Mouse (Mus musculus): ENCODE measurements around the gene Trp53rka. TPM values are rescaled to one million over a fixed set of nuclear protein-coding genes. Genes with fewer than 3 reads are reported as not detected.

Trp53rka gene
- 8.8 and 9.1 TPM in 2 replicates for polyA plus RNA-seq (2015; fragmentation: Nextera tagmentation; extraction: Ambion mirVana)

GRCm38 (mm10) chr2:165492648-165493553 lies at the start of gene Trp53rka:
Trp53rka (minus strand) TSS chr2:165493324.
- Histone ChIP-seq H3K27ac (ENCODE audit: low read depth) (peak within 1 kb of the TSS; percentile 71), H3K9ac (replicated peaks) (peak within 1 kb of the TSS; percentile 82), H3K4me1 (ENCODE audit: insufficient read depth) (peaks cover 7% of the 10 kb centered on the region), H3K36me3 (replicated peaks; ENCODE audit: insufficient read depth, low read length) (peaks cover 8% of the 10 kb centered on the region), H3K9me3 (ENCODE audit: low read length) (no peaks in the 10 kb centered on the region), H3K27me3 (ENCODE audit: insufficient read depth, low read length) (no peaks in the 10 kb centered on the region), H3K4me2 (ENCODE audit: low read depth, low read length) (peak within 1 kb of the TSS; percentile 70), H3K4me3 (ENCODE audit: low read depth, low read length) (peak within 1 kb of the TSS; percentile 68)
- TF ChIP-seq CTCF (IDR thresholded peaks at IDR 0.05; ENCODE audit: low read depth) (0 out of 2 replicates have a peak, but pooled peaks have one; percentile 7), EP300 (IDR thresholded peaks at IDR 0.05; ENCODE audit: low read depth) (no peak)
- ATAC-seq = peak; percentile 91
- WGBS (ENCODE audit: insufficient replicate concordance) = under 1% methylated on average over 82 of the region's 84 CpGs
- peak; percentile 83 for DNase-seq

DNA sequence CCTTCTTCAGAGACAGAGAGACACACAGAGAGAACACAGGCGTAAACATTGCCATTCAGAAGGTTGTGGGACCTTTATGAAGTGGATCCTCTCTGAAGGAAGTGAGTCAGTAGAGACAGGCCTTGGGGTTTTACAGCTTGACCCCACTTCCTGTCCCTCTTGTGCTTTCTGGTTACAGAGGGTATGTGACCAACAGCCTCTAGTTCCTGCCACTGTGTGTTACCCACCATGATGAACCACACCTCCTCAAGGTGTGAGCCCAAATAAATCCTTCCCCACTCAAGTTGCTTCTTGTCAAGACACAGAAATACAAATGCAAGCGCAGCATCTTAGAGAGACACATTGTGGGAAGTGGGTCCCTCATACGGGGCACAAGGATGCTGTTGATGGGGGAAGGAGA lies 47.9 kb upstream of the Trp53rka start:
- Histone ChIP-seq H3K4me2 (ENCODE audit: low read depth, low read length) (no peak overlapping the region), H3K36me3 (replicated peaks; ENCODE audit: insufficient read depth, low read length) (no peaks in the 10 kb centered on the region), H3K4me3 (ENCODE audit: low read depth, low read length) (no peak overlapping the region), H3K27ac (ENCODE audit: low read depth) (no peak overlapping the region), H3K9me3 (ENCODE audit: low read length) (no peaks in the 10 kb centered on the region), H3K27me3 (ENCODE audit: insufficient read depth, low read length) (no peaks in the 10 kb centered on the region), H3K9ac (replicated peaks) (no peak overlapping the region), H3K4me1 (ENCODE audit: insufficient read depth) (no peaks in the 10 kb centered on the region)
- ATAC-seq = no peak
- DNase-seq = no peak
- WGBS (ENCODE audit: insufficient replicate concordance) = 68% methylated on average over 3 of the region's 3 CpGs
- no peak for TF ChIP-seq CTCF (IDR thresholded peaks at IDR 0.05; ENCODE audit: low read depth)
- TF ChIP-seq EP300 (IDR thresholded peaks at IDR 0.05; ENCODE audit: low read depth) = no peak

DNA sequence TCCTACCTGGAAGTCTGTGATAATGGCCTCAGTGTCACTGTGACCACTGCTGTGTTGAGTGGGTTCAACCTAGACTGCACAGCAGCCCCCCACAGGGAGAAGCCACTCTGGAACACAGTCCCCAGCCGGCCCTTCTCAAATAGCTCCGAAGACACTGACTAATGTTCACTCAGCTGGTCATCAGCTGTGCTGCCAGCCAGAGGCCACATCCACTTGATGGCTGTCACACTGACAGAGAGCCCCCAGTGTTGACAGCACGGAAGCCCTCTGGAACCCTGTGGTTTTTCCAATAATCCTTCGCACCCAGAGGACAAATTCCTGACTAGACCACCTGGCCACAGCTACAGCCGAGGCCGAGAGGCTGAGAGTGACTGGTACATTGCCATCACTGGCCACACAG lies 40.7 kb upstream of the Trp53rka start:
- H3K9me3 ChIP-seq (ENCODE audit: low read length) = no peaks in the 10 kb centered on the region
- TF ChIP-seq EP300 (IDR thresholded peaks at IDR 0.05; ENCODE audit: low read depth) (no peak), CTCF (IDR thresholded peaks at IDR 0.05; ENCODE audit: low read depth) (no peak)
- WGBS (ENCODE audit: insufficient replicate concordance) = 80% methylated on average over 6 of the region's 6 CpGs
- no peak overlapping the region for H3K9ac ChIP-seq (replicated peaks)
- H3K27ac ChIP-seq (ENCODE audit: low read depth) = no peak overlapping the region
- no peak overlapping the region for H3K4me2 ChIP-seq (ENCODE audit: low read depth, low read length)
- DNase-seq = no peak
- H3K4me3 ChIP-seq (ENCODE audit: low read depth, low read length) = no peak overlapping the region
- H3K36me3 ChIP-seq (replicated peaks; ENCODE audit: insufficient read depth, low read length) = no peaks in the 10 kb centered on the region
- H3K4me1 ChIP-seq (ENCODE audit: insufficient read depth) = no peaks in the 10 kb centered on the region
- H3K27me3 ChIP-seq (ENCODE audit: insufficient read depth, low read length) = no peaks in the 10 kb centered on the region
- no peak for ATAC-seq

DNA sequence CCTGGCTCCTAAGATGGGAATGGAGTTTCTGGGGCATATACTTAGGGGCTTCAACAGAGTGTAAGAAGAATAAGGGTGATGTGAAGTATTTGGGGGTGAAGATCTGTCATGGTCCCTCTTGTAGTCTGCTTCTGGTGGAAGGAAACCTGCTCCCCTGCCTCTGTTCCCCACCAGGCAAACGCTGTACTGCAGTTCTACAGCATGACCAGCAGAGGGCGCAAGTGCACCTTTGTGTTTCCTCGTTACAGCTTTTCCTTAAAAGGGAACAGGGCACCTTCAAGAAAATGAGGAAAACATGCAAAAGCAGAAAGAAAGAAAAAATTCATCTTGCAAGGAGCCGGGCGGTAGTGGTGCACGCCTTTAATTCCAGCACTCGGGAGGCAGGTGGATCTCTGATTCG lies 36.0 kb upstream of the Trp53rka start:
- peak; percentile 65 for DNase-seq
- H3K4me2 ChIP-seq (ENCODE audit: low read depth, low read length) = no peak overlapping the region
- peak; percentile 95 for TF ChIP-seq CTCF (IDR thresholded peaks at IDR 0.05; ENCODE audit: low read depth)
- no peak for TF ChIP-seq EP300 (IDR thresholded peaks at IDR 0.05; ENCODE audit: low read depth)
- H3K27ac ChIP-seq (ENCODE audit: low read depth) = no peak overlapping the region
- no peak overlapping the region for H3K4me3 ChIP-seq (ENCODE audit: low read depth, low read length)
- no peaks in the 10 kb centered on the region for H3K9me3 ChIP-seq (ENCODE audit: low read length)
- no peaks in the 10 kb centered on the region for H3K4me1 ChIP-seq (ENCODE audit: insufficient read depth)
- H3K27me3 ChIP-seq (ENCODE audit: insufficient read depth, low read length) = 0 out of 2 replicates have a peak, but pooled peaks cover 3% of the 10 kb centered on the region
- no peak for ATAC-seq
- H3K36me3 ChIP-seq (replicated peaks; ENCODE audit: insufficient read depth, low read length) = no peaks in the 10 kb centered on the region
- 16% methylated on average over 8 of the region's 8 CpGs for WGBS (ENCODE audit: insufficient replicate concordance)
- H3K9ac ChIP-seq (replicated peaks) = no peak overlapping the region

DNA sequence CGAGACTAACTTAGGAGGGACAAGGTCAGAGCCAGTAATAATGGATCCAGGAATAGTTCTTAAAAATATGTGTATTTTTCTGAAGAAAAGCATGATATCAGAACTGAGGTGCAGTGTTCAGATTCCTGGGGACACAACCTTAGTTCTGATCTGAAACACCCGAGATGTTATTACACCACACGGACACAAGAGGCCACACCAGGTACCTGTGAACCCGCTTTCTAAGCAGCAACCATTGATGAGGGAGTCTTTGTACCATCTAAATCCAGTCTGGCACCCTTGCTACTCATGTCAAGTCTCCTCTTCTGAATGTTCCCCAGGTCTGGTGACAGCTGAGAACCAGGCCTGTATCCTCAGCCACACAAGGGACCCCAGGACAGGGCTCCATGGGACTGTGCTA lies 32.5 kb upstream of the Trp53rka start:
- Histone ChIP-seq H3K27me3 (ENCODE audit: insufficient read depth, low read length) (0 out of 2 replicates have a peak, but pooled peaks cover 3% of the 10 kb centered on the region), H3K36me3 (replicated peaks; ENCODE audit: insufficient read depth, low read length) (no peaks in the 10 kb centered on the region), H3K27ac (ENCODE audit: low read depth) (no peak overlapping the region), H3K9ac (replicated peaks) (no peak overlapping the region), H3K9me3 (ENCODE audit: low read length) (no peaks in the 10 kb centered on the region), H3K4me3 (ENCODE audit: low read depth, low read length) (no peak overlapping the region), H3K4me1 (ENCODE audit: insufficient read depth) (no peaks in the 10 kb centered on the region), H3K4me2 (ENCODE audit: low read depth, low read length) (no peak overlapping the region)
- DNase-seq = no peak
- WGBS (ENCODE audit: insufficient replicate concordance) = 40% methylated on average over 4 of the region's 4 CpGs
- no peak for ATAC-seq
- TF ChIP-seq EP300 (IDR thresholded peaks at IDR 0.05; ENCODE audit: low read depth) = no peak

- WGBS (ENCODE audit: insufficient replicate concordance) = 83% methylated on average over 20 of the region's 20 CpGs
- H3K27me3 ChIP-seq (ENCODE audit: insufficient read depth, low read length) = no peaks in the 10 kb centered on the region
- ATAC-seq (0 out of 2 replicates have a peak, but pooled peaks have one; percentile 13), DNase-seq (no peak)
- no peak overlapping the region for H3K4me2 ChIP-seq (ENCODE audit: low read depth, low read length)
- H3K36me3 ChIP-seq (replicated peaks; ENCODE audit: insufficient read depth, low read length) = no peaks in the 10 kb centered on the region
- TF ChIP-seq CTCF (IDR thresholded peaks at IDR 0.05; ENCODE audit: low read depth) = no peak
- no peak for TF ChIP-seq EP300 (IDR thresholded peaks at IDR 0.05; ENCODE audit: low read depth)
- H3K9ac ChIP-seq (replicated peaks) = no peak overlapping the region
- H3K4me3 ChIP-seq (ENCODE audit: low read depth, low read length) = no peak overlapping the region
- no peaks in the 10 kb centered on the region for H3K4me1 ChIP-seq (ENCODE audit: insufficient read depth)
- no peak overlapping the region for H3K27ac ChIP-seq (ENCODE audit: low read depth)
- no peaks in the 10 kb centered on the region for H3K9me3 ChIP-seq (ENCODE audit: low read length)
Observed at GRCm38 (mm10) chr2:165515178-165515728, 22.1 kb upstream of the Trp53rka start.
